Mouse (Mus musculus): ENCODE data around the gene H2-Q10. TPM values are rescaled to one million over a fixed set of nuclear protein-coding genes. Genes with fewer than 3 reads are reported as not detected.

H2-Q10 gene
- polyA plus RNA-seq, 1 experiment, result 5.8 TPM

- Histone ChIP-seq H3K4me1 (ENCODE audit: control insufficient read depth, insufficient read depth, low read length) (peaks cover 14% of the 10 kb centered on the region), H3K4me3 (ENCODE audit: insufficient read depth, low read length) (peak overlapping the region; percentile 62), H3K27ac (ENCODE audit: insufficient read depth, low read depth, low read length) (no peak overlapping the region)
- TF ChIP-seq POLR2A (IDR thresholded peaks at IDR 0.05; ENCODE audit: borderline replicate concordance, low read depth, low read length), result no peak
- no peak for TF ChIP-seq CTCF (IDR thresholded peaks at IDR 0.05; ENCODE audit: low read depth, low read length)
Measured at GRCm38 (mm10) chr17:35515911-35516640, 46.2 kb downstream of the H2-Q10 start.

GRCm38 (mm10) chr17:35516652-35517500, 47.0 kb downstream of the H2-Q10 start, which contains the start of the genes Tcf19 and Cchcr1:
Gene Tcf19 (minus strand): TSS chr17:35516824.
Gene Cchcr1 (plus strand): TSS chr17:35517100.
- Histone ChIP-seq H3K4me3 (ENCODE audit: insufficient read depth, low read length) (peak within 1 kb of the TSS; percentile 62), H3K4me1 (ENCODE audit: control insufficient read depth, insufficient read depth, low read length) (peaks cover 14% of the 10 kb centered on the region), H3K27ac (ENCODE audit: insufficient read depth, low read depth, low read length) (no peak within 1 kb of the TSS)
- TF ChIP-seq CTCF (IDR thresholded peaks at IDR 0.05; ENCODE audit: low read depth, low read length), result no peak
- TF ChIP-seq POLR2A (IDR thresholded peaks at IDR 0.05; ENCODE audit: borderline replicate concordance, low read depth, low read length), result no peak

DNA sequence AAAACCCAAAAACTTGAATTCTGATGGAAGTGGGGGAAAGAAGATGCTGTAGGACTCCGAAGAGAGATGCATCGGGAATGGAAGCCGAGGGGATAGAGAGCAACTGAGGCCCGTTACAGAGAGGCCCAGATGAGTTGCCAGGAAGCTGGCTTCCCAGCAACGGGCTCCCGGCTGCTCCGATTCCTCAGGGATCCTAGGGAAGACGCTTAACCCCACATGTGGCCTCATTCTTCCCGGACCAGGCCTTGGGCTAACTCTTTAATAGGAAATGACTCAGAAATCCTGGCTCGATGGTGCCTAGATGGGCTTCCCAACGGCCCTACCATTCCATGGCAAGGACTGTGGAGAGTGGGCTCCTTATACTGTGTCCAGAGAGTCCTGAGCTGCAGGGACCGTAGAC, 47.6 kb downstream of the H2-Q10 start:
- Histone ChIP-seq H3K4me3 (ENCODE audit: insufficient read depth, low read length) (peak overlapping the region; percentile 62), H3K4me1 (ENCODE audit: control insufficient read depth, insufficient read depth, low read length) (peaks cover 14% of the 10 kb centered on the region), H3K27ac (ENCODE audit: insufficient read depth, low read depth, low read length) (no peak overlapping the region)
- TF ChIP-seq POLR2A (IDR thresholded peaks at IDR 0.05; ENCODE audit: borderline replicate concordance, low read depth, low read length), result no peak
- no peak for TF ChIP-seq CTCF (IDR thresholded peaks at IDR 0.05; ENCODE audit: low read depth, low read length)

Other genes with a start within 250 kb of the H2-Q10 start
- gene Gm16181, start 249.3 kb upstream of the H2-Q10 start, polyA plus RNA-seq (2012; ENCODE audit: insufficient read depth, insufficient read length, missing spikeins), result not detected in 2 replicates
- 11.2 and 15.1 TPM in 2 replicates for gene Atp6v1g2, start 236.4 kb upstream of the H2-Q10 start, polyA plus RNA-seq (2012; ENCODE audit: insufficient read depth, insufficient read length, missing spikeins)
- 15.5 and 15.7 TPM in 2 replicates for gene Nfkbil1, start 234.3 kb upstream of the H2-Q10 start, polyA plus RNA-seq (2012; ENCODE audit: insufficient read depth, insufficient read length, missing spikeins)
- 164 and 169 TPM in 2 replicates for gene Ddx39b, start 228.3 kb upstream of the H2-Q10 start, polyA plus RNA-seq (2012; ENCODE audit: insufficient read depth, insufficient read length, missing spikeins)
- gene H2-D1, start 207.4 kb upstream of the H2-Q10 start, polyA plus RNA-seq (2012; ENCODE audit: insufficient read depth, insufficient read length, missing spikeins), result 2,808 and 2,856 TPM in 2 replicates
- 0.63 and 0.80 TPM in 2 replicates for gene H2-Q1, start 149.7 kb upstream of the H2-Q10 start, polyA plus RNA-seq (2012; ENCODE audit: insufficient read depth, insufficient read length, missing spikeins)
- gene H2-Q2, start 127.8 kb upstream of the H2-Q10 start, polyA plus RNA-seq (2012; ENCODE audit: insufficient read depth, insufficient read length, missing spikeins), result 0.91 and 1.2 TPM in 2 replicates
- gene H2-Q4, start 90.5 kb upstream of the H2-Q10 start, polyA plus RNA-seq (2012; ENCODE audit: insufficient read depth, insufficient read length, missing spikeins), result 87.8 and 102 TPM in 2 replicates
- gene H2-Q6, start 45.2 kb upstream of the H2-Q10 start, polyA plus RNA-seq (2012; ENCODE audit: insufficient read depth, insufficient read length, missing spikeins), result 3.0 and 3.4 TPM in 2 replicates
- 15.8 and 18.3 TPM in 2 replicates for gene H2-Q7, start 30.9 kb upstream of the H2-Q10 start, polyA plus RNA-seq (2012; ENCODE audit: insufficient read depth, insufficient read length, missing spikeins)
- gene Pou5f1, start 35.9 kb downstream of the H2-Q10 start, polyA plus RNA-seq (2012; ENCODE audit: insufficient read depth, insufficient read length, missing spikeins), result not detected in 2 replicates
- gene Tcf19, start 46.7 kb downstream of the H2-Q10 start, polyA plus RNA-seq (2012; ENCODE audit: insufficient read depth, insufficient read length, missing spikeins), result 19.5 and 22.6 TPM in 2 replicates
- 9.8 and 12.6 TPM in 2 replicates for gene Cchcr1, start 47.0 kb downstream of the H2-Q10 start, polyA plus RNA-seq (2012; ENCODE audit: insufficient read depth, insufficient read length, missing spikeins)
- not detected in 2 replicates for gene Psors1c2, start 63.1 kb downstream of the H2-Q10 start, polyA plus RNA-seq (2012; ENCODE audit: insufficient read depth, insufficient read length, missing spikeins)
- gene Cdsn, start 82.0 kb downstream of the H2-Q10 start, polyA plus RNA-seq (2012; ENCODE audit: insufficient read depth, insufficient read length, missing spikeins), result 0.27 and 0.40 TPM in 2 replicates
- gene 2300002M23Rik, start 97.4 kb downstream of the H2-Q10 start, polyA plus RNA-seq (2012; ENCODE audit: insufficient read depth, insufficient read length, missing spikeins), result not detected in 2 replicates
- gene Sfta2, start 131.5 kb downstream of the H2-Q10 start, polyA plus RNA-seq (2012; ENCODE audit: insufficient read depth, insufficient read length, missing spikeins), result not detected in 2 replicates
- not detected in 2 replicates for gene Gm9573, start 156.5 kb downstream of the H2-Q10 start, polyA plus RNA-seq (2012; ENCODE audit: insufficient read depth, insufficient read length, missing spikeins)
- not detected in 2 replicates for gene Mucl3, start 173.6 kb downstream of the H2-Q10 start, polyA plus RNA-seq (2012; ENCODE audit: insufficient read depth, insufficient read length, missing spikeins)
- 10.2 and 12.1 TPM in 2 replicates for gene Vars2, start 197.5 kb downstream of the H2-Q10 start, polyA plus RNA-seq (2012; ENCODE audit: insufficient read depth, insufficient read length, missing spikeins)
- 12.2 and 15.8 TPM in 2 replicates for gene Gtf2h4, start 203.7 kb downstream of the H2-Q10 start, polyA plus RNA-seq (2012; ENCODE audit: insufficient read depth, insufficient read length, missing spikeins)
- 0.60 and 0.63 TPM in 2 replicates for gene Ddr1, start 234.5 kb downstream of the H2-Q10 start, polyA plus RNA-seq (2012; ENCODE audit: insufficient read depth, insufficient read length, missing spikeins)

All from bone marrow macrophage, adult 2 months (primary cell).